Mouse (Mus musculus) heart, adult 2 months (tissue): ENCODE measurements at regions not wholly inside any gene's neighbourhood (a gene's known extent, or its start where the extent isn't known, plus 50 kb on each side); places are given as distances from the start of the nearest gene placed in this dataset.

Source experiments
- DNase-seq, 2 experiments: peaks; one replicate each; pipeline ENCODE4 v3.0.0; 2021
- H3K27ac ChIP-seq: fragments of 200-600 bp; 2 replicates; pipeline ENCODE4 v1.8.1; 2022
- H3K27me3 ChIP-seq: fragments of 200-500 bp; 2 replicates; pipeline ENCODE4 v1.6.1; 2012; ENCODE audit warnings: mild to moderate bottlenecking, low read length, inconsistent platforms, mixed read lengths; ENCODE audit not compliant: control insufficient read depth, insufficient read depth
- H3K36me3 ChIP-seq: fragments of 200-500 bp; 2 replicates; pipeline ENCODE4 v1.6.1; 2012; ENCODE audit warnings: low read length, inconsistent platforms; ENCODE audit not compliant: control insufficient read depth, insufficient read depth
- H3K4me1 ChIP-seq: fragments of 200-500 bp; 2 replicates; pipeline ENCODE4 v1.6.1; 2011; ENCODE audit warnings: low read length; ENCODE audit not compliant: control insufficient read depth, insufficient read depth
- H3K4me3 ChIP-seq: fragments of 200-600 bp; 2 replicates; pipeline ENCODE4 v1.8.1; 2022
- H3K79me2 ChIP-seq: fragments of 200-500 bp; replicated peaks from 2 replicates; pipeline ENCODE4 v1.6.1; 2012; ENCODE audit warnings: mild to moderate bottlenecking, inconsistent platforms, low read length, moderate library complexity, mixed read lengths; ENCODE audit not compliant: control insufficient read depth, insufficient read depth
- H3K9ac ChIP-seq: fragments of 200-500 bp; 2 replicates; pipeline ENCODE4 v1.6.1; 2012; ENCODE audit warnings: low read depth, mild to moderate bottlenecking, control low read depth, inconsistent platforms, low read length, mixed read lengths
- CTCF ChIP-seq: fragments of 200-600 bp; IDR thresholded peaks from 2 replicates; pipeline ENCODE4 v1.8.1; 2022; ENCODE audit warnings: antibody characterized with exemption, mild to moderate bottlenecking, moderate library complexity
- EP300 ChIP-seq: fragments of 200-500 bp; IDR thresholded peaks from 2 replicates; pipeline ENCODE4 v1.6.1; 2011; ENCODE audit warnings: low read depth, low read length, control low read depth; ENCODE audit not compliant: insufficient read depth
- POLR2A ChIP-seq: fragments of 200-500 bp; IDR thresholded peaks from 2 replicates; pipeline ENCODE4 v1.6.1; 2011; ENCODE audit warnings: mild to moderate bottlenecking, low read depth, low read length, control low read depth; ENCODE audit not compliant: insufficient read depth
- WGBS: fragments of 180-500 bp; shearing (Covaris S2); methylation state at CpG from one replicate; pipeline ENCODE4 v1.1.7; 2018; 5-methylcytosine and 5-hydroxymethylcytosine counted together
- intact Hi-C: fragments of 180-260 bp; cut with DNase I; formaldehyde crosslinking; loops from one replicate; pipeline ENCODE4 v1.15.1; 2025

- DNase-seq: no peak
- 36% methylated on average over 1 of the region's 1 CpGs for whole genome bisulfite sequencing
- TF ChIP-seq CTCF (no peak), POLR2A (no peak), EP300 (no peak)
- no peak overlapping the region for H3K9ac ChIP-seq
- H3K27me3 ChIP-seq: no peaks in the 10 kb centered on the region
- no peaks in the 10 kb centered on the region for H3K36me3 ChIP-seq
- H3K27ac ChIP-seq: no peak overlapping the region
- no peaks in the 10 kb centered on the region for H3K4me1 ChIP-seq
- no peak overlapping the region for H3K4me3 ChIP-seq
- no peaks in the 10 kb centered on the region for H3K79me2 ChIP-seq
- intact Hi-C loops: no loop called here
These were observed 1070.9 kb upstream of the Lrrc6 start for GRCm38 (mm10) chr15:67571614-67572013.

GRCm38 (mm10) chr15:67557304-67557703 is 1056.6 kb upstream of the Lrrc6 start:
- DNase-seq: no peak
- Histone ChIP-seq H3K36me3 (no peaks in the 10 kb centered on the region), H3K9ac (no peak overlapping the region), H3K27me3 (no peaks in the 10 kb centered on the region), H3K4me3 (no peak overlapping the region), H3K27ac (no peak overlapping the region), H3K4me1 (no peaks in the 10 kb centered on the region), H3K79me2 (no peaks in the 10 kb centered on the region)
- 87% methylated on average over 1 of the region's 1 CpGs for WGBS
- intact Hi-C loops: no loop called here
- no peak for TF ChIP-seq CTCF
- TF ChIP-seq POLR2A: no peak
- TF ChIP-seq EP300: no peak

GRCm38 (mm10) chr15:67551911-67552310 is 1051.2 kb upstream of the Lrrc6 start:
- no peak for DNase-seq
- intact Hi-C loops: no loop called here
- Histone ChIP-seq H3K4me3 (no peak overlapping the region), H3K27ac (no peak overlapping the region), H3K27me3 (no peaks in the 10 kb centered on the region; the same call in 1 of the 2 replicates), H3K36me3 (no peaks in the 10 kb centered on the region), H3K79me2 (no peaks in the 10 kb centered on the region), H3K4me1 (no peaks in the 10 kb centered on the region), H3K9ac (no peak overlapping the region)
- TF ChIP-seq CTCF (no peak), EP300 (no peak), POLR2A (no peak)
- WGBS: 79% methylated on average over 2 of the region's 2 CpGs

DNA sequence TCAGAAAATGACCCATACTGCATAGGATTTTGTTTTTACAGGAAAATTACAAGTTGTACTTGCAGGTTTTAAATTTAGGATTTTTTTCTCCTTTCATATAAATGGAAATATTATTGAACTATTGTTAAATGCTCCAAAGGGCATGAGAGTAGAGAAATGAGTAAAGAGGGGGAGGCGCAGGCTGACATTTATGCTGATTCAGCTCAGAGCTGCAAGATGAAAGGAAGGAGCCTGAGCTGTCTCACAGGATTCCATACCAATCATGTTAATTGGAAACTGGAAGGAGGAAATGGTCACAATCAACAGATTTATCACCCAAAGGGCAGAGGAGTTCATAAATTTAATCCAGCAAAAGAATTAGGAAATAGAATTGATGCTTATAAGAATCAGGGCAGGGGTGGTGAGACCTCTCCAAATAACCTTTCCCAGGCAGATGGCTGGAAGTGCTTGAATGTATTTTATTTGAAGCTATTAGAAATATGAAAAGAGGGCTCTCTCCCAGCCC is 1046.2 kb upstream of the Lrrc6 start:
- Histone ChIP-seq H3K4me3 (no peak overlapping the region), H3K9ac (no peak overlapping the region), H3K27ac (no peak overlapping the region), H3K79me2 (no peaks in the 10 kb centered on the region), H3K36me3 (no peaks in the 10 kb centered on the region), H3K27me3 (no peaks in the 10 kb centered on the region; the same call in 1 of the 2 replicates), H3K4me1 (no peaks in the 10 kb centered on the region)
- intact Hi-C loops: no loop called here
- WGBS: 91% methylated on average over 1 of the region's 1 CpGs
- no peak for TF ChIP-seq POLR2A
- TF ChIP-seq EP300: no peak
- no peak for TF ChIP-seq CTCF
- DNase-seq: no peak

DNA sequence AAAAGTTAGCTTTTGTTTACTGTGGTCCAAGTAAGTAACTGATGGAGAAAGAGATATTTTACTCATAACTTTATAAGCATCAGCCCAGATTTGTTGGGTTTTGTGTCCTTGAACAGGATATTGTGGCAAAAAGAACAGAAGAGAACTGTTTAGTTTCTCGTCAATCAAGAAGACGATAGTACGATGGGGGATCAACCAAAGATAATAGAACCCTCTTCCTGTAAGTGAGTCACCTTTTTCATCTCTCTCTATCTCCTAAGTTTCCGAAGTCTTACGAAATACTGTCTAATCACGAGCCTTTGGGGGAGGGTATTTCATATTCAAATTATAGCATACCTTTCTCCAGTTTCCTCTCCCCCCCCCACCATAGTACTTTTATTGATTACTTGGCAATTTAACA is 1045.0 kb upstream of the Lrrc6 start:
- DNase-seq: no peak
- Histone ChIP-seq H3K36me3 (no peaks in the 10 kb centered on the region), H3K27ac (no peak overlapping the region), H3K79me2 (no peaks in the 10 kb centered on the region), H3K4me3 (no peak overlapping the region), H3K27me3 (no peaks in the 10 kb centered on the region; the same call in 1 of the 2 replicates), H3K4me1 (no peaks in the 10 kb centered on the region), H3K9ac (no peak overlapping the region)
- TF ChIP-seq POLR2A (no peak), EP300 (no peak), CTCF (no peak)
- 53% methylated on average over 6 of the region's 6 CpGs for WGBS
- intact Hi-C loops: no loop called here

- Histone ChIP-seq H3K36me3 (no peaks in the 10 kb centered on the region), H3K27ac (no peak overlapping the region), H3K27me3 (no peaks in the 10 kb centered on the region), H3K4me3 (no peak overlapping the region), H3K9ac (no peak overlapping the region), H3K79me2 (no peaks in the 10 kb centered on the region; the same call in 1 of the 2 replicates), H3K4me1 (no peaks in the 10 kb centered on the region)
- intact Hi-C loops: no loop called here
- no peak for DNase-seq
- TF ChIP-seq CTCF (no peak), EP300 (no peak), POLR2A (no peak)
These were observed 1013.0 kb upstream of the Lrrc6 start for GRCm38 (mm10) chr15:67513722-67514121.
